In the genomic region with DNA sequence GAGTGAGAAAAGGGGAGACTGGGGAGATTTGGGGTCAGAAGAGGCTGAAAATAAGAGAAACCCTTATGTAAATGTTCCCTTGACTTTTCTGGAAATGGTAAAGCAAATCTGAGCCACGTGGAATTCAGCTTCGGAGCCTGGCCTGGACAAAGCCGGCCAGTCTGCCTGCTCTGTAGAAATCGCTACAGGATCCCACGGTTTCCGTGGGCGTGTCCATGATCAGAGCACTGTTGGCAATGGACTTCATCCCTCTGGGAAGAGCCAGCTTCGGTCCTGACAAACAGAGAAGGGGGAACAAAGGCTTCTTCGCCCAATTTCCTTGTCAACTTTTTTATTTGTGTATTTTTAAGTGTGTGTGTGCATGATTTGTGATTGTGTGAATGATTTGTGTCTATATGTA, we compare ENCODE assay signal across 20 mouse cellular contexts.
DNase-seq lines count a peak whose midpoint lies in the region; ATAC-seq lines count a peak whose summit lies in the region.
"Had no signal": no experiment of that assay in that cellular context is flagged by ENCODE, and none has a peak within 500 bp of the region (broad histone marks: within the 10 kb centered on the region; RNA-seq: fewer than 3 reads in every experiment).

No protein-coding gene starts in this region.

- no peaks in the 10 kb centered on the region for H3K4me1 ChIP-seq in heart, embryonic 12.5 days (replicated peaks)
- H3K4me1 ChIP-seq: forebrain, embryonic 15.5 days; limb, embryonic 15.5 days; midbrain, embryonic 12.5 days; neural tube, embryonic 12.5 days had no signal

- H3K27me3 ChIP-seq in heart, embryonic 12.5 days (replicated peaks): no peaks in the 10 kb centered on the region
- H3K27me3 ChIP-seq: embryonic facial prominence, embryonic 13.5 days; forebrain, embryonic 15.5 days; limb, embryonic 15.5 days; midbrain, embryonic 12.5 days; neural tube, embryonic 12.5 days had no signal

- peak; percentile 8 for DNase-seq in adrenal gland, postnatal 10 days
- no peak for DNase-seq in adrenal gland, postnatal 25 days
- peak; percentile 29 to 34 for DNase-seq in heart, adult 18-20 months
- DNase-seq in kidney, postnatal 4 days: peak; percentile 19 to 30
- no peak for DNase-seq in kidney, adult 11 months
- peak; percentile 62 for DNase-seq in lung, postnatal 10 days
- DNase-seq: cerebellum, adult 9-10 months; layer of hippocampus, postnatal 36 days; right cerebral cortex, adult 18-20 months; thymus, adult 18-20 months had no signal

- no peak overlapping the region for H3K4me2 ChIP-seq in heart, embryonic 12.5 days
- H3K4me2 ChIP-seq: embryonic facial prominence, embryonic 13.5 days; forebrain, embryonic 15.5 days; limb, embryonic 15.5 days; midbrain, embryonic 12.5 days; neural tube, embryonic 12.5 days had no signal

- H3K4me3 ChIP-seq in heart, embryonic 12.5 days: no peak overlapping the region
- H3K4me3 ChIP-seq: embryonic facial prominence, embryonic 13.5 days; forebrain, embryonic 15.5 days; layer of hippocampus, adult 2 months; limb, embryonic 15.5 days; midbrain, embryonic 12.5 days; neural tube, embryonic 12.5 days had no signal

- H3K9ac ChIP-seq in heart, embryonic 12.5 days: no peak overlapping the region
- H3K9ac ChIP-seq: embryonic facial prominence, embryonic 13.5 days; forebrain, embryonic 15.5 days; limb, embryonic 15.5 days; midbrain, embryonic 12.5 days; neural tube, embryonic 12.5 days had no signal

- no peaks in the 10 kb centered on the region for H3K36me3 ChIP-seq in heart, embryonic 12.5 days
- H3K36me3 ChIP-seq: embryonic facial prominence, embryonic 13.5 days; forebrain, embryonic 15.5 days; limb, embryonic 15.5 days; midbrain, embryonic 12.5 days; neural tube, embryonic 12.5 days had no signal

- 63% methylated on average over 9 of the region's 9 CpGs for WGBS in heart, embryonic 12.5 days

- H3K27ac ChIP-seq in heart, embryonic 12.5 days (ENCODE audit: poor library complexity, severe bottlenecking): no peak overlapping the region
- H3K27ac ChIP-seq: embryonic facial prominence, embryonic 13.5 days; forebrain, embryonic 15.5 days; layer of hippocampus, adult 2 months; limb, embryonic 15.5 days; midbrain, embryonic 12.5 days; neural tube, embryonic 12.5 days had no signal

- no peak for ATAC-seq in heart, embryonic 12.5 days (ENCODE audit: insufficient number of reproducible peaks, low FRiP score)
- ATAC-seq in frontal cortex, adult (ENCODE audit: low TSS enrichment): no peak
- ATAC-seq: activated CD4-positive, CD25-positive, alpha-beta regulatory T cell, adult 4 months; forebrain, embryonic 15.5 days; inflammation-experienced regulatory T-cells, adult 6 months had no signal

- H3K9me3 ChIP-seq in heart, embryonic 12.5 days (replicated peaks): no peaks in the 10 kb centered on the region
- H3K9me3 ChIP-seq: embryonic facial prominence, embryonic 13.5 days; forebrain, embryonic 15.5 days; limb, embryonic 15.5 days; midbrain, embryonic 12.5 days; neural tube, embryonic 12.5 days had no signal

Comparison
In these comparisons a context has a peak if more than half of its experiments do, and no peak if none do; other contexts are left out.
1. DNase-seq: peak in adrenal gland, postnatal 10 days (single experiment), heart, adult 18-20 months (2 of 2), kidney, postnatal 4 days (2 of 2) and lung, postnatal 10 days (single experiment); none in adrenal gland, postnatal 25 days (single experiment) and kidney, adult 11 months (single experiment).